Mouse (Mus musculus) liver, embryonic 16.5 days (tissue): ENCODE data around the gene Lamtor2. TPM values are rescaled to one million over a fixed set of nuclear protein-coding genes. Genes with fewer than 3 reads are reported as not detected.

Experiments
- ATAC-seq: fragments of 200-750 bp; cut with Nextera tagmentation; 2 replicates; pipeline ENCODE4 v1.8.0; 2017; ENCODE audit warnings: low read depth, mild to moderate bottlenecking, moderate number of reproducible peaks, moderate library complexity
- H3K27ac ChIP-seq: fragments of 300-500 bp; sonication (generic); 2 replicates; pipeline ENCODE4 v1.5.1; 2014; ENCODE audit warnings: mild to moderate bottlenecking, low read length
- H3K27me3 ChIP-seq: fragments of 300-500 bp; sonication (generic); 2 replicates; pipeline ENCODE4 v1.6.1; 2014; ENCODE audit warnings: low read depth, low read length, mixed read lengths; ENCODE audit not compliant: control insufficient read depth, insufficient read depth
- H3K36me3 ChIP-seq: fragments of 300-500 bp; sonication (generic); 2 replicates; pipeline ENCODE4 v1.6.1; 2014; ENCODE audit warnings: mild to moderate bottlenecking; ENCODE audit not compliant: control insufficient read depth, insufficient read depth
- H3K4me1 ChIP-seq: fragments of 300-500 bp; sonication (generic); 2 replicates; pipeline ENCODE4 v1.6.1; 2014; ENCODE audit warnings: low read depth, low read length, mixed read lengths; ENCODE audit not compliant: control insufficient read depth
- H3K4me2 ChIP-seq: fragments of 300-500 bp; sonication (generic); 2 replicates; pipeline ENCODE4 v1.6.1; 2014; ENCODE audit warnings: low read depth, low read length, mixed read lengths
- H3K4me3 ChIP-seq: fragments of 300-500 bp; sonication (generic); 2 replicates; pipeline ENCODE4 v1.5.1; 2014; ENCODE audit warnings: low read depth, mild to moderate bottlenecking, low read length
- H3K9ac ChIP-seq: fragments of 300-500 bp; sonication (generic); 2 replicates; pipeline ENCODE4 v1.6.1; 2014; ENCODE audit warnings: low read depth, low read length
- H3K9me3 ChIP-seq: fragments of 300-500 bp; sonication (generic); replicated peaks from 2 replicates; pipeline ENCODE4 v1.6.1; 2016; ENCODE audit warnings: low read length; ENCODE audit not compliant: control insufficient read depth
- WGBS: fragments of 180-500 bp; shearing (Covaris S2); extraction: QIAGEN DNeasy Blood & Tissue Kit; methylation state at CpG from one replicate; pipeline ENCODE4 v1.1.7; 2014; ENCODE audit not compliant: insufficient replicate concordance; 5-methylcytosine and 5-hydroxymethylcytosine counted together
- polyA plus RNA-seq: library from polyadenylated mRNA; unstranded; fragments of >200 nt; fragmentation: Nextera tagmentation; extraction: Ambion mirVana; gene quantifications from 2 replicates; pipeline ENCODE4 v1.2.1, GENCODE M21; 2015

Lamtor2 gene
- polyA plus RNA-seq, 1 experiment from 2014 or later, result 98.6 TPM

DNA sequence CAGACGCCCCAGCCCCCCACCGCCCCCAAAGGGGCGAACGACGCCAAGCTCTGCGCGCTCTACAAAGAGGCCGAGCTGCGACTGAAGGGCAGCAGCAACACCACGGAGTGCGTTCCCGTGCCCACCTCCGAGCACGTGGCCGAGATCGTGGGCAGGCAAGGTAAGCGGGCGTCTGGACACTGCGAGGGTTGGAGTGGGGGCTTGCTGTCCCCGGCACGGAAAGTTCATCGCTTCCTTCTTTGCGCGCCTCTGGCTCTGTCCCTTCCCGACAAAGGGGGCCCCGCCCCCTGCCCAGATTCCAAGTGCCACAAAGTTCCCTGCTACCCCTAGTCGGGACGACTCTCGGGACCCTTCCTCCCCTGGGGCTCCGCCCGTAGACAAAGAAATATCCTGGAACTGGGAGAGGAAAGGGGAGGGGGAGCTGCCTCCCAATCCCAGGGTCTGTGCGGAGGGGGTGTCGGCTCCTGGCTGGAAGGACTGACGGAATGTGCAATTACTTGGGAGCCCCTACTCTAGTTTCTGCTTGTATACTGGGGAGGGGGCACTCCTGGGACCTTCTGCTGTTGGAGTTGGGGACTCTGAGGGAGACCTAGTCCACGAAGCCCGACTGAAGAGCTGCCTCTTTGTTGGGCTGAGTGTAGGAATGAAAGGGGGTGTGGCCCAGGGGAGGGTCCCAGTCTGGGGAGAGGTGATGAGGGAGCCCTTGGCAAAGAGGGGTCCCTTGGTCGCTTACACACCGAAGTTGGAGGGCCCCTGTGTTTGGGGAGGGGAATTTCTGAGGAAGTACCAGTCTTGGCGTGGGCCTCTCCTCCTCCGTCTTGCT, 20.0 kb downstream of the Lamtor2 start:
- ATAC-seq, result no peak

DNA sequence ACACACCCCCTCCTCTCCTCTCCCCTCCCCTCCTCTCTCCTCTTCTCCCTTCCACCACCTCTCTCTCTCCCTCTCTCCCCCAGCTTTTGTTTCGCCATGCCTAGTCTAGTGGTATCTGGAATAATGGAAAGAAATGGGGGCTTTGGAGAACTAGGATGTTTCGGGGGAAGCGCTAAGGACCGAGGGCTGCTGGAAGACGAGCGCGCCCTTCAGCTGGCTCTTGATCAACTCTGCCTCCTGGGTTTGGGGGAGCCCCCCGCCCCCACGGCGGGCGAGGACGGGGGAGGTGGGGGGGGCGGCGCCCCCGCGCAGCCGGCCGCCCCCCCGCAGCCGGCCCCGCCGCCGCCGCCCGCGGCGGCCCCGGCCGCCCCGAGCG, 20.6 kb downstream of the Lamtor2 start, which contains the start of gene Mex3a:
Gene Mex3a, plus strand, starts transcription at position 97 of the 376 bp plus-strand sequence.
- Histone ChIP-seq H3K4me1 (peaks cover 41% of the 10 kb centered on the region), H3K9me3 (no peaks in the 10 kb centered on the region), H3K36me3 (no peaks in the 10 kb centered on the region), H3K9ac (peak within 1 kb of the TSS; percentile 74), H3K4me2 (peak within 1 kb of the TSS; percentile 97), H3K27ac (peak within 1 kb of the TSS; percentile 48), H3K4me3 (peak within 1 kb of the TSS; percentile 74), H3K27me3 (peaks cover 9% of the 10 kb centered on the region)
- no peak for ATAC-seq
- under 1% methylated on average over 17 of the region's 31 CpGs for WGBS

More for the DNA sequence above, 20.0 kb downstream of the Lamtor2 start:
- peak overlapping the region; percentile 74 for H3K9ac ChIP-seq
- H3K27ac ChIP-seq, result no peak overlapping the region
- H3K36me3 ChIP-seq, result no peaks in the 10 kb centered on the region
- WGBS, result 3% methylated on average over 40 of the region's 40 CpGs
- peaks cover 9% of the 10 kb centered on the region for H3K27me3 ChIP-seq
- peak overlapping the region; percentile 74 for H3K4me3 ChIP-seq
- no peaks in the 10 kb centered on the region for H3K9me3 ChIP-seq
- peak overlapping the region; percentile 97 for H3K4me2 ChIP-seq
- peaks cover 41% of the 10 kb centered on the region for H3K4me1 ChIP-seq

DNA sequence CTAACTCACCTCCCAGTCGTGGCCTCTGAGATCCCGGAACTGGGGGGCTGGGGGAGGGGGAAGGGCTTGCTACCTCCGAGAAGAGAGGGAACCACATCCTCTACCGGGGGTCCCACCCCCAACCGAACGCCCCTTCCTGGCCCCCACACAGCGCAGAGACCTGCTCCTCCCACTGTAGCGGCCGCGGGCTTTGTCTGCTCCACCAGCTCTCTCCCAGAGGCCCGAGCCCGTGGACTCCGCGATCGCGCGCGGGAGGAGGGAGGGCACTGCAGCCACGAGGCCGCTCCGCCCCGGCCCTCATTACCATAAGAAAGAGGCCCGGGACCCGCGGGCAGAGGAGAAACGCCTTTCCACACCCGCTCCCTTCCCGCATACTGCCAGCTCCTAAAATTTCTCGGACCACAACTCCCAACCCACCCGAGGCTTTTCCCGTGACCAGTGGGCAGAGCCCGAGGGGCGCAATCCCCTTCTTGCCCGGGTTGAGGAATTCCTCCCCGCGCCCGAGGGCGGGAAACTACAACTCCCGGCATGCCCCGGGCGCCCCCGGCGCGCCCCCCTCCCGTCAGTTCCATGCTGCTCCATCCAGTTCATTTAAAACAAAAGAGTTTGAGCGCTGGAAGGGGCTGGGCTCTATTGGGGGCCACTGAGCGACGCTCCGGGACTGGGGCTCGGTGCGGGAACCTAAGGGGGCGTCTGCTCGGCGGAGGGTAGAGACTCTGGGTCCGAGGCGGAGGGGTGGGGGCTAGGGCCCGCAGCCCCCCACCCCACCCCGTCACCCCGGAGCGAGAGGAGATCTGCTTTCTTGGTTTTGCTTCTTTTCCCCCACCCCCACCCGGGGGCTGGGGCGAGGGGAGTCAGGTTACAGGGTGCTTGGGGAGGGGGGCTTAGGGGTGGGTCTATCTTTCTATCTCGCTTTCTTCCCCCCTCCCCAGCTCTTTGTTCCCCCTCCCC, 21.3 kb downstream of the Lamtor2 start:
- no peaks in the 10 kb centered on the region for H3K9me3 ChIP-seq
- peak overlapping the region; percentile 74 for H3K9ac ChIP-seq
- H3K4me1 ChIP-seq, result peaks cover 36% of the 10 kb centered on the region
- under 1% methylated on average over 62 of the region's 63 CpGs for WGBS
- peak overlapping the region; percentile 74 for H3K4me3 ChIP-seq
- H3K4me2 ChIP-seq, result peak overlapping the region; percentile 97
- no peaks in the 10 kb centered on the region for H3K36me3 ChIP-seq
- H3K27ac ChIP-seq, result peak overlapping the region; percentile 48
- ATAC-seq, result peak; percentile 63
- peaks cover 9% of the 10 kb centered on the region for H3K27me3 ChIP-seq

DNA sequence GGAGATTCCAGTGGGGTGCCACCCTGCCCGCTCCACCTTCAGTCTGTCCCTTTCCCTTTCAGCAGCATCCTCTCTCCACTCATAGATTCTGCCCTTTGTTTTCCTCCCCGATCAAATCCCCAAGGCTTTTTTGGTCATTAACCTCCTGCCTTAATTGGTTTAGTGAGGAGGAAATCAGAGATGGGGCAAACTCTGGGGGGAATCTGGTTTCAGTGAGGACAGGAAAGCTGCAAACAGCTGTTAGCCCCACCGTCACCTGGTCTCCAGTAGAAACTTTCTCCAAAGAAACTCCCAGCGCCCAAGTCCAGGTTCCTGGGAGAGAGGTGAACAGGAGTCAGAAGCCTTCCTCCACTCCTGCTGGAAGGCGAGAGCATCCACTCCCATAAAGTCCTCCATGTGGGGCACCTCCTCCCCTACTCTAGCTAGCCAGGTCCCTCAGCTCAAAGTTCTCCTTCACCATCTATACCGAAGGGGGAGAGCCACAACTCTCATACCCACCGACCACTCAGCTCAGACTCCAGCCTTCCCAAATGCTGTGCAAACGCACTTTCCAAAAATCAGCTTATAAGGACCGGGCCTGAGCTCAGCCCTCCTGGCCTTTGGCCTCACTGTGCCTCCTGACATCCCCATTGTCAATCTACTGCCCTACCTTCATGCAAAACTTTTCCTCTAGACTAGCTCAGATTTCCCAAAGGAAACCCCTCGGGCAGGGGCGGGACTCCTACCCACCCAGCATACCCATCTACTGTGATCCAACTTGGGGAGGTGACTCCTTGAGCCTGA, 22.6 kb downstream of the Lamtor2 start:
- Histone ChIP-seq H3K27me3 (peaks cover 9% of the 10 kb centered on the region), H3K36me3 (no peaks in the 10 kb centered on the region), H3K9ac (no peak overlapping the region), H3K4me1 (peaks cover 29% of the 10 kb centered on the region), H3K4me2 (peak overlapping the region; percentile 97), H3K9me3 (no peaks in the 10 kb centered on the region), H3K27ac (no peak overlapping the region), H3K4me3 (no peak overlapping the region; the same call in 1 of the 2 replicates)
- 46% methylated on average over 11 of the region's 11 CpGs for WGBS
- no peak for ATAC-seq

DNA sequence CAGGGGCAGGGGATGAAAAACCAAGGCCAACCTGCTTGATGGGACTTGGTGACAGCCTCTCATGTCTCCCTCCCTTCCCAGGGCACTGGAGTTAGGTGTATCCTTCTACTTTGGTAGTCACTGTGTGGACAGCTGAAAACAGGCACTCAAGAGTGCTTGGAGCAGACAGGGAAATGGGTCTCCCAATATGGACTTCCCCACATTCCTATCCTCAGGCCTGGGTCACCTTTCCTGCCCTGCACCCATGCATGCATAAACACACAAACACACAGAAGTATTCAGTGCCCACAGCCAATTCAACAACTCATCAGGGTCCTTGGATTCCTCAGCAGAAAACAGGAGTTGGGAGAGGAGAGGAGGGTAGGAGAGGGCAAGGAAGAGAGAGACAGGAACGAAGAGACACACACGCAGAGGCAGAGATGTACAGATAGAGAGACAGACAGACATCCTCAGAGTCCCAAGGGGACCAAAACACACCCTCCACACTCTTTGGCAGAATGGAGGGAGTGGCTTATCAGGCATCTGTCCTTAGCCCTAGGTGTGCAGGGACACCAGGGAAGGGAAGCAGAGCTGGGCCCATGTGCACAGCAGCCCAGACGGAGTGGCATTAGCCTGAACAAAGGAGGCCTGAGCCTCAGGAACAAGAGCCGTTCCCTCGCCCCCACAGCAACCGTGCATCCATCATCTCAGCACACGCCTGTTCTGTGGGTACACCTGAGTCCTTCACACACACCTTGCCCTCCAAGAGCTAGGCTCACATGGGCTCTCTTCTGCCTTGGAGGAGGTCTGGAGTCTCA, 23.5 kb downstream of the Lamtor2 start:
- H3K9ac ChIP-seq, result no peak overlapping the region
- 58% methylated on average over 7 of the region's 7 CpGs for WGBS
- H3K4me2 ChIP-seq, result no peak overlapping the region
- no peak overlapping the region for H3K27ac ChIP-seq
- no peak overlapping the region for H3K4me3 ChIP-seq
- ATAC-seq, result no peak
- H3K27me3 ChIP-seq, result peaks cover 9% of the 10 kb centered on the region
- H3K4me1 ChIP-seq, result peaks cover 29% of the 10 kb centered on the region
- H3K9me3 ChIP-seq, result no peaks in the 10 kb centered on the region
- no peaks in the 10 kb centered on the region for H3K36me3 ChIP-seq

DNA sequence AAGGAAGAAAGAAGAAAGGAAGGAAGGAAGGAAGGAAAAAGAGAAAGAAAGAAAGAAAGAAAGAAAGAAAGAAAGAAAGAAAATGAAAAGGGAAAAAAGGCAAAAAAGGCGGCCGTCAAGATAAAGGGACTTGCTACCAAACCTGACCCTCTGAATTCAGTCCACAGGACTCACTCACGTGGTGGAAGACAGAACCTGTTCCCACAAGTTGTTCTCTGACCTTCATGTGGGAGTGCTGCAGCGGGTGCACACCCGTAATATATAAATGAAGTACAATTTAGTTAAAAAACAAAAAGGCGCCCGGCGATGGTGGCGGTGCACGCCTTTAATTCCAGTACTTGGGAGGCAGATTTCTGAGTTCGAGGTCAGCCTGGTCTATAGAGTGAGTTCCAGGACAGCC, 24.2 kb downstream of the Lamtor2 start:
- Histone ChIP-seq H3K27me3 (peaks cover 9% of the 10 kb centered on the region), H3K4me3 (no peak overlapping the region), H3K9ac (no peak overlapping the region), H3K36me3 (no peaks in the 10 kb centered on the region), H3K27ac (no peak overlapping the region), H3K4me1 (peaks cover 29% of the 10 kb centered on the region), H3K9me3 (no peaks in the 10 kb centered on the region), H3K4me2 (no peak overlapping the region)
- WGBS, result 81% methylated on average over 11 of the region's 11 CpGs
- ATAC-seq, result no peak

- H3K27me3 ChIP-seq, result peaks cover under 1% of the 10 kb centered on the region
- peaks cover 24% of the 10 kb centered on the region for H3K4me1 ChIP-seq
- ATAC-seq, result no peak
- WGBS, result 35% methylated on average over 8 of the region's 8 CpGs
- H3K9me3 ChIP-seq, result no peaks in the 10 kb centered on the region
- H3K4me2 ChIP-seq, result no peak overlapping the region
- H3K9ac ChIP-seq, result no peak overlapping the region
- no peak overlapping the region for H3K4me3 ChIP-seq
- no peaks in the 10 kb centered on the region for H3K36me3 ChIP-seq
- no peak overlapping the region for H3K27ac ChIP-seq
These were observed 25.3 kb downstream of the Lamtor2 start for GRCm38 (mm10) chr3:88527565-88527964.
